Mouse (Mus musculus): ENCODE measurements around the gene Dnah6. TPM values are rescaled to one million over a fixed set of nuclear protein-coding genes. Genes with fewer than 3 reads are reported as not detected.

Dnah6 gene
- total and polyA plus RNA-seq, 2 experiments, result not detected

GRCm38 (mm10) chr6:73140836-73141235 is 80.6 kb downstream of the Dnah6 start:
- H3K9ac ChIP-seq (ENCODE audit: low read depth, low read length), result no peak overlapping the region
- no peaks in the 10 kb centered on the region for H3K36me3 ChIP-seq (ENCODE audit: control insufficient read depth, insufficient read depth, low read length)
- H3K4me1 ChIP-seq (ENCODE audit: control insufficient read depth, insufficient read depth, low read length), result no peaks in the 10 kb centered on the region
- TF ChIP-seq CTCF (IDR thresholded peaks at IDR 0.05; ENCODE audit: low read depth, low read length), result no peak
- TF ChIP-seq POLR2A (IDR thresholded peaks at IDR 0.05; ENCODE audit: extremely low read depth, insufficient read depth, low read length), result no peak
- no peaks in the 10 kb centered on the region for H3K27me3 ChIP-seq (ENCODE audit: control insufficient read depth, insufficient read depth, low read length)
- H3K79me2 ChIP-seq (ENCODE audit: control insufficient read depth, insufficient read depth, low read length), result no peaks in the 10 kb centered on the region
- WGBS, result 87% methylated on average over 3 of the region's 3 CpGs
- no peak for DNase-seq (ENCODE audit: extremely low read depth, low read depth, low spot score)
- no peak overlapping the region for H3K4me3 ChIP-seq (ENCODE audit: insufficient read depth, low read depth, low read length)
- H3K27ac ChIP-seq (replicated peaks; ENCODE audit: insufficient read depth, low read depth, low read length), result no peak overlapping the region

- H3K27ac ChIP-seq (replicated peaks; ENCODE audit: insufficient read depth, low read depth, low read length), result no peak overlapping the region
- TF ChIP-seq POLR2A (IDR thresholded peaks at IDR 0.05; ENCODE audit: extremely low read depth, insufficient read depth, low read length) (no peak), CTCF (IDR thresholded peaks at IDR 0.05; ENCODE audit: low read depth, low read length) (no peak)
- WGBS, result 60% methylated on average over 5 of the region's 5 CpGs
Observed at GRCm38 (mm10) chr6:73132784-73133183, 88.7 kb downstream of the Dnah6 start.

GRCm38 (mm10) chr6:73127594-73127993 is 93.9 kb downstream of the Dnah6 start:
- H3K4me3 ChIP-seq (ENCODE audit: insufficient read depth, low read depth, low read length), result no peak overlapping the region
- no peaks in the 10 kb centered on the region for H3K36me3 ChIP-seq (ENCODE audit: control insufficient read depth, insufficient read depth, low read length)
- TF ChIP-seq POLR2A (IDR thresholded peaks at IDR 0.05; ENCODE audit: extremely low read depth, insufficient read depth, low read length) (no peak), CTCF (IDR thresholded peaks at IDR 0.05; ENCODE audit: low read depth, low read length) (no peak)
- no peak overlapping the region for H3K9ac ChIP-seq (ENCODE audit: low read depth, low read length)
- WGBS, result 77% methylated on average over 9 of the region's 9 CpGs
- H3K27me3 ChIP-seq (ENCODE audit: control insufficient read depth, insufficient read depth, low read length), result no peaks in the 10 kb centered on the region
- no peak for DNase-seq (ENCODE audit: extremely low read depth, low read depth, low spot score)
- H3K4me1 ChIP-seq (ENCODE audit: control insufficient read depth, insufficient read depth, low read length), result no peaks in the 10 kb centered on the region
- H3K27ac ChIP-seq (replicated peaks; ENCODE audit: insufficient read depth, low read depth, low read length), result no peak overlapping the region
- no peaks in the 10 kb centered on the region for H3K79me2 ChIP-seq (ENCODE audit: control insufficient read depth, insufficient read depth, low read length)

More at GRCm38 (mm10) chr6:73132784-73133183, 88.7 kb downstream of the Dnah6 start:
- no peak for DNase-seq (ENCODE audit: extremely low read depth, low read depth, low spot score)
- Histone ChIP-seq H3K79me2 (ENCODE audit: control insufficient read depth, insufficient read depth, low read length) (no peaks in the 10 kb centered on the region), H3K27me3 (ENCODE audit: control insufficient read depth, insufficient read depth, low read length) (no peaks in the 10 kb centered on the region), H3K36me3 (ENCODE audit: control insufficient read depth, insufficient read depth, low read length) (no peaks in the 10 kb centered on the region), H3K9ac (ENCODE audit: low read depth, low read length) (no peak overlapping the region), H3K4me1 (ENCODE audit: control insufficient read depth, insufficient read depth, low read length) (no peaks in the 10 kb centered on the region), H3K4me3 (ENCODE audit: insufficient read depth, low read depth, low read length) (no peak overlapping the region)

DNA sequence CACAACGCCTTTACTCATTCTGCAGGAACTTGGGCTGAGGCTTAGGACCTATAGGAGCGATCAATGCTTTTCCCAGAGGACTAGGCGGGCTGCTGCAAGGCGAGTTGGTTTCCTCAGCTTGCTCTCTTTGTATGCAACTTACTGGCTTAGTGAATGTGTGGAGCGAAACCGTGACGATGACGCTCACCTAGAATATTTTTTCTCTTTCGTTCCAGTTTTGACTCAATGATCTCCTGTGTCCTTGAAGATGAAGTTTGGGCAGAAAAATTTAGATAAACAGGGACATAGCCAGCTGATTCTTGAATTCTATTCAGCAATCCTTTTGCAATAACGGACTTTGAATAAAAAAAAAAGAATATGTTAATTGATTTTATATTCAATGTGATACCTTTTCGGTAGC is 101.1 kb downstream of the Dnah6 start:
- Histone ChIP-seq H3K4me1 (ENCODE audit: control insufficient read depth, insufficient read depth, low read length) (no peaks in the 10 kb centered on the region), H3K4me3 (ENCODE audit: insufficient read depth, low read depth, low read length) (no peak overlapping the region), H3K9ac (ENCODE audit: low read depth, low read length) (no peak overlapping the region), H3K36me3 (ENCODE audit: control insufficient read depth, insufficient read depth, low read length) (no peaks in the 10 kb centered on the region), H3K79me2 (ENCODE audit: control insufficient read depth, insufficient read depth, low read length) (no peaks in the 10 kb centered on the region), H3K27ac (replicated peaks; ENCODE audit: insufficient read depth, low read depth, low read length) (no peak overlapping the region), H3K27me3 (ENCODE audit: control insufficient read depth, insufficient read depth, low read length) (no peaks in the 10 kb centered on the region)
- DNase-seq (ENCODE audit: extremely low read depth, low read depth, low spot score), result no peak
- TF ChIP-seq CTCF (IDR thresholded peaks at IDR 0.05; ENCODE audit: low read depth, low read length), result no peak
- TF ChIP-seq POLR2A (IDR thresholded peaks at IDR 0.05; ENCODE audit: extremely low read depth, insufficient read depth, low read length), result no peak
- 88% methylated on average over 11 of the region's 11 CpGs for WGBS

GRCm38 (mm10) chr6:73113898-73114297 is 107.6 kb downstream of the Dnah6 start:
- no peaks in the 10 kb centered on the region for H3K4me1 ChIP-seq (ENCODE audit: control insufficient read depth, insufficient read depth, low read length)
- TF ChIP-seq POLR2A (IDR thresholded peaks at IDR 0.05; ENCODE audit: extremely low read depth, insufficient read depth, low read length) (no peak), CTCF (IDR thresholded peaks at IDR 0.05; ENCODE audit: low read depth, low read length) (no peak)
- no peak for DNase-seq (ENCODE audit: extremely low read depth, low read depth, low spot score)
- 53% methylated on average over 2 of the region's 2 CpGs for WGBS
- H3K9ac ChIP-seq (ENCODE audit: low read depth, low read length), result no peak overlapping the region
- no peaks in the 10 kb centered on the region for H3K36me3 ChIP-seq (ENCODE audit: control insufficient read depth, insufficient read depth, low read length)
- no peak overlapping the region for H3K4me3 ChIP-seq (ENCODE audit: insufficient read depth, low read depth, low read length)
- H3K27ac ChIP-seq (replicated peaks; ENCODE audit: insufficient read depth, low read depth, low read length), result no peak overlapping the region
- no peaks in the 10 kb centered on the region for H3K27me3 ChIP-seq (ENCODE audit: control insufficient read depth, insufficient read depth, low read length)
- no peaks in the 10 kb centered on the region for H3K79me2 ChIP-seq (ENCODE audit: control insufficient read depth, insufficient read depth, low read length)

DNA sequence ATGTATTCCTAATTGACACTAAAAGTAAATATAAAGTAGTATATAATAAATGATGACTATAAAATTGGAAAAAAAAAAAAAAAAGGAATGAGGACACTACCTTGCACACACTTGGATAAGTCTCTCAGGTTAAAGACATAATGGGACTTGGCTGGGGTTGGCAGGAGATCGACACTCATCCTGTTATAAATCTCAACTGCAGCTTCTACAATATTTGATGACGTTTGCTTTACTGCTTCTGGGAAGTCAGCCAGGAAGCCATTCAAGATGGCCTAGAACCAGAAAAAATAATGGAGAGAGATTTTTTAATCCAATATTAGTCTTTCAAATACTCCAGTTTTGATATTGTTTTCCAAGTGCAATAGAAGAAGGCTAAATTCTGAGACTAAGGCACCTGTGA is 108.1 kb downstream of the Dnah6 start:
- no peak for TF ChIP-seq POLR2A (IDR thresholded peaks at IDR 0.05; ENCODE audit: extremely low read depth, insufficient read depth, low read length)
- TF ChIP-seq CTCF (IDR thresholded peaks at IDR 0.05; ENCODE audit: low read depth, low read length), result no peak
- no peak for DNase-seq (ENCODE audit: extremely low read depth, low read depth, low spot score)

More for the DNA sequence above, 108.1 kb downstream of the Dnah6 start:
- Histone ChIP-seq H3K9ac (ENCODE audit: low read depth, low read length) (no peak overlapping the region), H3K27me3 (ENCODE audit: control insufficient read depth, insufficient read depth, low read length) (no peaks in the 10 kb centered on the region), H3K4me1 (ENCODE audit: control insufficient read depth, insufficient read depth, low read length) (no peaks in the 10 kb centered on the region), H3K79me2 (ENCODE audit: control insufficient read depth, insufficient read depth, low read length) (no peaks in the 10 kb centered on the region), H3K36me3 (ENCODE audit: control insufficient read depth, insufficient read depth, low read length) (no peaks in the 10 kb centered on the region), H3K27ac (replicated peaks; ENCODE audit: insufficient read depth, low read depth, low read length) (no peak overlapping the region), H3K4me3 (ENCODE audit: insufficient read depth, low read depth, low read length) (no peak overlapping the region)
- WGBS, result 38% methylated on average over 2 of the region's 2 CpGs
